Mouse (Mus musculus): Measurements from ENCODE around the gene Tbc1d15. TPM values are rescaled to one million over a fixed set of nuclear protein-coding genes. Genes with fewer than 3 reads are reported as not detected.

The Tbc1d15 gene
- polyA plus RNA-seq, 1 experiment from 2014 or later: 42.3 TPM

DNA sequence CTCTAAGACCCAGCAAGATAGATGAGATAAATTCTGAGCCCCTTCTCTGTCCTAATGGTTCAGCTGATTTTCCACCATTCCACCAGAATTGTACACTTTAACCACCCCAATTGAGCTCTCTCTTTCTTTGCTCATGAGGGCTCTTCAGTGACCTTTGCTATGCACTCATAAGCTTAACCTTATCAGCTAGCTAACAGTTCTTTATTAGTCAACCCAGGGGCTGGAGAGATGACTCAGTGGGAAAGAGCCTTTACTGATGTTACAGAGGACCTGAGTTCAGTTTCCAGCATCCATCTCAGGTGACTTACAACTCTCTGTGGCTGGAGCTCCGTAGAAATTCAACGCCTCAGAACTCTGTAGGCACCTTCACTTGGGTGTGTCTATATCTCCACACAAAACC, 11.0 kb upstream of the Tbc1d15 start:
- ATAC-seq (ENCODE audit: insufficient number of reproducible peaks, insufficient read depth, low FRiP score, low read depth): no peak
- no peaks in the 10 kb centered on the region for H3K27me3 ChIP-seq (ENCODE audit: control insufficient read depth, insufficient read depth, low read length)
- H3K4me3 ChIP-seq (ENCODE audit: control insufficient read depth in 1 of 2, insufficient read depth in 1 of 2, low read depth in 1 of 2, low read length in 2 of 2): no peak overlapping the region
- no peak overlapping the region for H3K4me2 ChIP-seq (ENCODE audit: low read length)
- no peak overlapping the region for H3K9ac ChIP-seq (ENCODE audit: low read length)
- 74% methylated on average over 2 of the region's 2 CpGs for WGBS
- H3K36me3 ChIP-seq (ENCODE audit: control insufficient read depth, insufficient read depth, low read length): no peaks in the 10 kb centered on the region
- H3K27ac ChIP-seq (replicated peaks in 1 of 2; ENCODE audit: control insufficient read depth in 1 of 2, insufficient read depth in 1 of 2, low read depth in 2 of 2, low read length in 2 of 2): no peak overlapping the region
- H3K4me1 ChIP-seq (ENCODE audit: control insufficient read depth in 2 of 2, insufficient read depth in 2 of 2, low read length in 2 of 2): no peaks in the 10 kb centered on the region
- H3K9me3 ChIP-seq (ENCODE audit: control insufficient read depth, low read length): peaks cover 6% of the 10 kb centered on the region; the same call in 1 of the 2 replicates

DNA sequence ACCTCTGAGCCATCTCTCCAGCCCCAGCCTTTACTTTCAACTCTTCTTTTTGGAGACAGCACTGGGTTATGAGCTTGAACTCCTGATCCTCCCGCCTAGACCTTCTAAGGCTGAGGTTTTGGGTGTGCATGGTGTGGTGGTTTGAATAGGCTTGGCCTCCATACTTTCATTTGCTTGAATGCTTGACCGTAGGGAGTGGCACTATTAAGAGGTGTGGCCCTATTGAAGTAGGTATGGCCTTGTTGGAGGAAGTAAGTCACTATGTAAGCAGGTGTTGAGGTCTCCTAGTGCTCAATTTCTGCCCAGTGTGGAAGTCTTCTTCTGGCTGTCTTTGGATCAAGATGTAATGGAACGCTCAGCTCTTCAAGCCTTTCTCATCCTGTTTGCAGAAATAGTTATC, 10.2 kb upstream of the Tbc1d15 start:
- Histone ChIP-seq H3K27ac (replicated peaks in 1 of 2; ENCODE audit: control insufficient read depth in 1 of 2, insufficient read depth in 1 of 2, low read depth in 2 of 2, low read length in 2 of 2) (no peak overlapping the region), H3K9me3 (ENCODE audit: control insufficient read depth, low read length) (peaks cover 6% of the 10 kb centered on the region; the same call in 1 of the 2 replicates), H3K4me1 (ENCODE audit: control insufficient read depth in 2 of 2, insufficient read depth in 2 of 2, low read length in 2 of 2) (no peaks in the 10 kb centered on the region), H3K4me2 (ENCODE audit: low read length) (no peak overlapping the region), H3K9ac (ENCODE audit: low read length) (no peak overlapping the region), H3K27me3 (ENCODE audit: control insufficient read depth, insufficient read depth, low read length) (no peaks in the 10 kb centered on the region), H3K4me3 (ENCODE audit: control insufficient read depth in 1 of 2, insufficient read depth in 1 of 2, low read depth in 1 of 2, low read length in 2 of 2) (no peak overlapping the region), H3K36me3 (ENCODE audit: control insufficient read depth, insufficient read depth, low read length) (no peaks in the 10 kb centered on the region)
- ATAC-seq (ENCODE audit: insufficient number of reproducible peaks, insufficient read depth, low FRiP score, low read depth): no peak
- 74% methylated on average over 3 of the region's 3 CpGs for WGBS

DNA sequence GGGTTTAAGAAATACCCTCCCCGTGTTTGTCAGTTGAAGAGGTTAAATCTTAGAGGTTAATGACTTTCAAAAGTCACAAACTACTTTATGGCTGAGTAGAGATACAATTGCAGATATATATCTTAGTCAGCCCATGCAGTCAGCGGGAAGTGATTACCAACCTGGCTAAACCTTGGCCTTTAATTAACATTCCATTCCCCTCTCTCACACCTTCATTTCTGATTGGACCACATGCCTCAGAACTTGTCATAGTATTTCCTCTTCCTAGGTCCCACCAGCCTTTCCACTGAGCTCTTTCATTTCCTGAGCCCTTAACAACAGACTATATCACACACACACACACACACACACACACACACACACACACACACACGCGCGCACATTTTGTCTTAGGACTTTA, 4.9 kb upstream of the Tbc1d15 start:
- Histone ChIP-seq H3K27me3 (ENCODE audit: control insufficient read depth, insufficient read depth, low read length) (no peaks in the 10 kb centered on the region), H3K4me1 (ENCODE audit: control insufficient read depth in 2 of 2, insufficient read depth in 2 of 2, low read length in 2 of 2) (no peaks in the 10 kb centered on the region), H3K9ac (ENCODE audit: low read length) (no peak overlapping the region), H3K27ac (replicated peaks in 1 of 2; ENCODE audit: control insufficient read depth in 1 of 2, insufficient read depth in 1 of 2, low read depth in 2 of 2, low read length in 2 of 2) (no peak overlapping the region), H3K36me3 (ENCODE audit: control insufficient read depth, insufficient read depth, low read length) (no peaks in the 10 kb centered on the region), H3K4me2 (ENCODE audit: low read length) (no peak overlapping the region), H3K9me3 (ENCODE audit: control insufficient read depth, low read length) (peaks cover 6% of the 10 kb centered on the region; the same call in 1 of the 2 replicates), H3K4me3 (ENCODE audit: control insufficient read depth in 1 of 2, insufficient read depth in 1 of 2, low read depth in 1 of 2, low read length in 2 of 2) (no peak overlapping the region)
- no peak for ATAC-seq (ENCODE audit: insufficient number of reproducible peaks, insufficient read depth, low FRiP score, low read depth)
- WGBS: 76% methylated on average over 5 of the region's 5 CpGs

DNA sequence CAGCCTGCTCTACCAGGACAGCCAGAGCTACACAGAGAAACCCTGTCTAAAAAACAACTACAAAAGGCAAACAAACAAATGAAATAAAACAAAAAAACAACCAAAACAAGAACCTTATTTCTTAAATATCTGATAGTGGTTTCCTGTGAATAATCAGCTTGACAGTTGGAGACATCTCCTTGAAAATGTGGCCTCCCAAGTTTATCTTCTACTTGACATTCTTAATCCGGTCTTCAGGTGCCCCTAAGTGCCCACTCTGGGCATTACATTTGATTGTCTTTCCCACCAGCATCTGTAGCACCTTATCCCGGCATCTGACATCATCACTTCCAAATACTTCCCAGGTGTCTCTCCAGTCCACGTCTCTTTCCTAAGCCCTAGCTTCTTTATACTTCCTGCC, 2.3 kb upstream of the Tbc1d15 start:
- Histone ChIP-seq H3K9ac (ENCODE audit: low read length) (no peak overlapping the region), H3K36me3 (ENCODE audit: control insufficient read depth, insufficient read depth, low read length) (no peaks in the 10 kb centered on the region), H3K9me3 (ENCODE audit: control insufficient read depth, low read length) (no peaks in the 10 kb centered on the region), H3K4me2 (ENCODE audit: low read length) (no peak overlapping the region), H3K4me1 (ENCODE audit: control insufficient read depth in 2 of 2, insufficient read depth in 2 of 2, low read length in 2 of 2) (peaks cover 4 to 11% of the 10 kb centered on the region in 2 experiments; a peak in 3 of 4 replicates), H3K27ac (replicated peaks in 1 of 2; ENCODE audit: control insufficient read depth in 1 of 2, insufficient read depth in 1 of 2, low read depth in 2 of 2, low read length in 2 of 2) (no peak overlapping the region), H3K27me3 (ENCODE audit: control insufficient read depth, insufficient read depth, low read length) (no peaks in the 10 kb centered on the region), H3K4me3 (ENCODE audit: control insufficient read depth in 1 of 2, insufficient read depth in 1 of 2, low read depth in 1 of 2, low read length in 2 of 2) (no peak overlapping the region)
- ATAC-seq (ENCODE audit: insufficient number of reproducible peaks, insufficient read depth, low FRiP score, low read depth): no peak
- 52% methylated on average over 3 of the region's 3 CpGs for WGBS

DNA sequence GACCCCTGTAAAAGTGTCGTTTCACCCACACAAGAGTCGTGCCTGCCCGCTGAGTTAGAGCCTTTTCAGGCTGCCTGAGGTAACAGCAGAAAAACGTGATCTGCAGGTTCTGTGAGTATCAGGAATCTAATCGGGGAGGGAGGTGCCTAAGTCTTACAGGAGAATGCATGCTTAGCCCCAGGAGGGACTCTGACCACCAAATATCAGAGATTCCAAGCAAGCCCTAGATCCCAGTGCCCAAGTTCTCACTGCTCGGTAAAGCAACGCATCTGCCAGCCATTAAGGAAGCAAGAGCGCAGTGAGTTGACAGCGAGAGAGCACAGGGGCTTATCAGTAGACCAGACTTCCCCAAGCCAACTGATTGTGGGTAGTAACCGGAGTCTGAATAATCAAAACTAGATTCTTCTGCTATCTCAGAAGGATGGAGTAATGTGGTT, 1.1 kb upstream of the Tbc1d15 start:
- H3K4me3 ChIP-seq (ENCODE audit: control insufficient read depth in 1 of 2, insufficient read depth in 1 of 2, low read depth in 1 of 2, low read length in 2 of 2): peak overlapping the region; percentile 18 to 91
- H3K27ac ChIP-seq (replicated peaks in 1 of 2; ENCODE audit: control insufficient read depth in 1 of 2, insufficient read depth in 1 of 2, low read depth in 2 of 2, low read length in 2 of 2): peak overlapping the region; percentile 70 to 76
- ATAC-seq (ENCODE audit: insufficient number of reproducible peaks, insufficient read depth, low FRiP score, low read depth): no peak
- peak overlapping the region; percentile 70 for H3K4me2 ChIP-seq (ENCODE audit: low read length)
- no peaks in the 10 kb centered on the region for H3K27me3 ChIP-seq (ENCODE audit: control insufficient read depth, insufficient read depth, low read length)
- peak overlapping the region; percentile 94 for H3K9ac ChIP-seq (ENCODE audit: low read length)
- H3K9me3 ChIP-seq (ENCODE audit: control insufficient read depth, low read length): no peaks in the 10 kb centered on the region
- H3K36me3 ChIP-seq (ENCODE audit: control insufficient read depth, insufficient read depth, low read length): no peaks in the 10 kb centered on the region
- peaks cover 7 to 20% of the 10 kb centered on the region in 2 experiments for H3K4me1 ChIP-seq (ENCODE audit: control insufficient read depth in 2 of 2, insufficient read depth in 2 of 2, low read length in 2 of 2)
- under 1% methylated on average over 10 of the region's 10 CpGs for WGBS

DNA sequence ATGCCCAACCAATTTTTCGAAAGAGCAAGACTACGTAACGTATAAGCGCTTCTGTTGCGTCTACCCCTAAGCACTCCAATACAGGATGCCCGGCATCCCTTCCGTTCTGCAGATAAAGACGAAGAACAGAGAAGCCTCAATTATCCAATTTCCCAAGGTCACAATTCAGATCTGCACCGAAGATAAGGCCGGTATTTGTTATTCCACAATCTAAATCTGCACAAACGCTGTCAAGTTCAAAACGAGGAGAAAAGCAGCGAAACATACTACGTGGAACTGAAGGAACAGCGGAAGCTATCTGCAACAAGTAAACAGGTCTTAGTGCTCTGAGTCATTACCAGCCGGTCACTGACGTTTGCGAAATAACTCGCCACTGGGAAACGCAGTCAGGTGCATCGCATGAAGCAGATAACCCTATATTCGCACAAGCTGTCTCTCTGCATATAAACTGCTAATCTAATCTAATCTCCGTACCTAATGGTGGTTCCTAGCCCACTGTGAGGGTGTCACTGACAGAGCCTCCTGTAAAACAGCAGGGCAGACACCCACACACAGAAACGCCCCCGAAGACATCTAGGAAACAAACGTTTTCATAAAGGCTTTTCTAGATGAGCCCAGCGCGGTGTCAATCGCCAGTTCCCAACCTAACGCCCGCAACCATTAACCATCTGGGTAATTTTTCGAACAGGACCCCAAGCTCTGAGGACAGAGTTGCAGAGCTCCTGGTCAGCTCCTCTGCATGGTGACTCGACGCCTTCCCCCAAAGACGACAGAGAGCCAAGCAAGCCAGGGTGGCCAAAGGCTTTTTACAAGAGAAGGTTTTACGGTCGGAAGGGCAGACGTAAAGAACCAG, 806 bp downstream of the Tbc1d15 start:
- WGBS: 19% methylated on average over 34 of the region's 38 CpGs
- Histone ChIP-seq H3K27ac (replicated peaks in 1 of 2; ENCODE audit: control insufficient read depth in 1 of 2, insufficient read depth in 1 of 2, low read depth in 2 of 2, low read length in 2 of 2) (peak overlapping the region in 1 of 2 experiments; percentile 75; a peak in 3 of 4 replicates), H3K36me3 (ENCODE audit: control insufficient read depth, insufficient read depth, low read length) (no peaks in the 10 kb centered on the region), H3K9ac (ENCODE audit: low read length) (peak overlapping the region; percentile 94), H3K4me1 (ENCODE audit: control insufficient read depth in 2 of 2, insufficient read depth in 2 of 2, low read length in 2 of 2) (peaks cover 7 to 20% of the 10 kb centered on the region in 2 experiments), H3K27me3 (ENCODE audit: control insufficient read depth, insufficient read depth, low read length) (no peaks in the 10 kb centered on the region), H3K4me2 (ENCODE audit: low read length) (peak overlapping the region; percentile 81), H3K4me3 (ENCODE audit: control insufficient read depth in 1 of 2, insufficient read depth in 1 of 2, low read depth in 1 of 2, low read length in 2 of 2) (peak overlapping the region; percentile 88 to 91), H3K9me3 (ENCODE audit: control insufficient read depth, low read length) (no peaks in the 10 kb centered on the region)
- 0 out of 2 replicates have a peak, but pooled peaks have one; percentile 13 for ATAC-seq (ENCODE audit: insufficient number of reproducible peaks, insufficient read depth, low FRiP score, low read depth)

DNA sequence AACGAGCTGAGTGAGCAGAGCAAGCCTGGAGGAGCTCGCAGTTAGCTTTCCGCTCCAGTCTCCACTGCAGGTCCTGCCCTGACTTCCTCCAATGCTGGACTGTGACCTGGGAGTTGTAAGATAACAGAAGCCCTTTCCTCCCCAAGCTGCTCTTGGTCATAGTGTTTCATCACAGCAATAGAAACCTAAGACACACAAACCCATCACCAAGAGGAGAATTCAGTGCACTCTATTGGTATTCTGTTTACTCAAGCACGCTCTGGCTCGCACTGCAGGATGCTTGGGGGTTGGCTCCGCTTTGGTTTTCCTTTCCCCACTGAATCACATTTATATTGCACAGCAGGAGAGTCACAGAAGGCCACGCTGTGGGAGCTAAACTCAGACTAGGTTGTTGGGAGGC, 3.2 kb downstream of the Tbc1d15 start:
- Histone ChIP-seq H3K9me3 (ENCODE audit: control insufficient read depth, low read length) (no peaks in the 10 kb centered on the region), H3K36me3 (ENCODE audit: control insufficient read depth, insufficient read depth, low read length) (no peaks in the 10 kb centered on the region), H3K4me2 (ENCODE audit: low read length) (peak overlapping the region; percentile 28; the same call in 1 of the 2 replicates), H3K9ac (ENCODE audit: low read length) (no peak overlapping the region), H3K4me3 (ENCODE audit: control insufficient read depth in 1 of 2, insufficient read depth in 1 of 2, low read depth in 1 of 2, low read length in 2 of 2) (no peak overlapping the region), H3K27ac (replicated peaks in 1 of 2; ENCODE audit: control insufficient read depth in 1 of 2, insufficient read depth in 1 of 2, low read depth in 2 of 2, low read length in 2 of 2) (no peak overlapping the region), H3K4me1 (ENCODE audit: control insufficient read depth in 2 of 2, insufficient read depth in 2 of 2, low read length in 2 of 2) (peaks cover 7 to 20% of the 10 kb centered on the region in 2 experiments), H3K27me3 (ENCODE audit: control insufficient read depth, insufficient read depth, low read length) (no peaks in the 10 kb centered on the region)
- ATAC-seq (ENCODE audit: insufficient number of reproducible peaks, insufficient read depth, low FRiP score, low read depth): no peak
- 46% methylated on average over 7 of the region's 7 CpGs for WGBS

Measured in heart, embryonic 14.5 days (tissue).